Comparison of ENCODE assay signal across 8 mouse cellular contexts in the genomic region with DNA sequence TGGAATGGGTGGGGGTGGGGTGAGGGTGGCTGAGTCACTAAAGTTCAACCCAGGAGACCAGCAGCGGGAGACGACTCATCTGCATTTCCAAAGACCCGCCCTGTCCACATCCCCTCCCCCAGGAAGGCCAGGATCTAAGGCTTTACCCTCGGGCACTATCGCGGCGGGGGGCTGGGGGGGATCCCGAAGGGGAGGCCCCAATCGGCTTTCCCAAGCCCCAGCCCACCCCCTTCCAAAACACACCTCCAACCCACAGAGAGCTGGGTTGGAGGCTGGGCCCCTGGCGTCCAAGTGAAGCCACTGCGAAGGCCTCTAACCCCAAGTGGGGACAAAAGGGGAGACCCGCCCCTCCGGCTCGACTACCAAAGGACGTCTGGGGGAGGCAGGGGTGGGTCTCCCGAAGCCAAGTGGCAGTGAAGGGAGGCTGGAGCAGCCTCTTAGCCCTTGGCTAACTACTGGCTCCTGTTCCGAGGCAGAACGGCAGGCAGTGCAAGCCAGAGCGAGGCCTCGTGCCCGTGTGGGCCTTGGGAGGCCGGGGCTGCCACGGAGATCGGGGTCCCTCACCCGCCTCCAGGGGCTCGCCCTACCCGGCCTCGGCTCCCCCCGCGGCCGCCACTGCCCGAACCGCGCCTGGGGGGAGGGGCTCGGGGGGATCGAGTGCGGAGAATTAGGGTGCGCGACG. TPM values are rescaled to one million over a fixed set of nuclear protein-coding genes. Genes with fewer than 3 reads are reported as not detected.
DNase-seq lines count a peak whose midpoint lies in the region.

No protein-coding gene starts in this region.

- intact Hi-C loops in left cerebral cortex, postnatal 36 days (cut with DNase I): no loop called here

- peak; percentile 47 for DNase-seq in right cerebral cortex, postnatal 25 days
- DNase-seq in right cerebral cortex, adult 18-20 months: no peak
- peak; percentile 95 for DNase-seq in embryo, embryonic 9.5 days (ENCODE audit: extremely low spot score)
- peak; percentile 86 to 88 for DNase-seq in heart, adult 9 months (ENCODE audit: low spot score in 2 of 2)
- DNase-seq in kidney, adult 9 months: peak; percentile 81
- peak; percentile 90 for DNase-seq in lung, postnatal 10 days
- peak; percentile 36 to 53 for DNase-seq in spleen, adult 18-20 months
- DNase-seq in left cerebral cortex, postnatal 36 days (ENCODE audit: low spot score in 2 of 2): no peak

RNA-seq across cellular contexts. Expression of a gene that starts 3.6 kb away (rescaled TPM):
- 10 to 100 TPM; 27.9 to 35.0 TPM for total RNA-seq in left cerebral cortex, postnatal 36 days (2021)

RNA-seq across cellular contexts. Expression of a gene that starts 5.9 kb away (rescaled TPM):
- 10 to 100 TPM; 51.3 to 53.0 TPM for total RNA-seq in left cerebral cortex, postnatal 36 days (2021)

RNA-seq across cellular contexts. Expression of a gene that starts 30.8 kb away (rescaled TPM):
- total RNA-seq in left cerebral cortex, postnatal 36 days (2021): 10 to 100 TPM; 28.6 to 29.6 TPM

RNA-seq across cellular contexts. Expression of a gene that starts 44.2 kb away (rescaled TPM):
- total RNA-seq in left cerebral cortex, postnatal 36 days (2021): not detected

Comparison
In these comparisons a context has a peak if more than half of its experiments do, and no peak if none do; other contexts are left out.
1. DNase-seq: peak in right cerebral cortex, postnatal 25 days (single experiment), embryo, embryonic 9.5 days (single experiment), heart, adult 9 months (2 of 2), kidney, adult 9 months (single experiment), lung, postnatal 10 days (single experiment) and spleen, adult 18-20 months (2 of 2); none in right cerebral cortex, adult 18-20 months (single experiment) and left cerebral cortex, postnatal 36 days (0 of 2).